Mouse (Mus musculus): Measurements from ENCODE around the gene Zfp629.

Zfp629 gene

DNA sequence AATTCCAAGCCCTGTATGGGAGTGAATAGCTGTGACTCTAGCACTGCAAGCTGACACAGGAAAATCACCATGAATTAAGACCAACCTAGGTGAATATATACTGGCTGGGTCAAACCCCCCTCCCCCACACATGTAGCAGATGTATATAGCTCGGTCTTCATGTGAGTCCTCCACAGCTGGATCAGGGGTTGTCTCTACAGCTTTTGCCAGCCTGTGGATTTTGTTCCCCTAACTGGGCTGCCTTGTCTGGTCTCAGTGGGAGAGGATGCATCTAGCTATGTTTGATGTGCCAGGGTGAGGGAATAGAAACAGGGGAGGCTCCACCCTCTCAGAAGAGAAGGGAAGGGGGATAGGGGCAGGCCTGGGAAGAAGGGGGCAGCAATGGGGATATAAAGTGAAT lies 739 bp upstream of the Zfp629 start:
- intact Hi-C loops (cut with DNase I) = no loop called here

DNA sequence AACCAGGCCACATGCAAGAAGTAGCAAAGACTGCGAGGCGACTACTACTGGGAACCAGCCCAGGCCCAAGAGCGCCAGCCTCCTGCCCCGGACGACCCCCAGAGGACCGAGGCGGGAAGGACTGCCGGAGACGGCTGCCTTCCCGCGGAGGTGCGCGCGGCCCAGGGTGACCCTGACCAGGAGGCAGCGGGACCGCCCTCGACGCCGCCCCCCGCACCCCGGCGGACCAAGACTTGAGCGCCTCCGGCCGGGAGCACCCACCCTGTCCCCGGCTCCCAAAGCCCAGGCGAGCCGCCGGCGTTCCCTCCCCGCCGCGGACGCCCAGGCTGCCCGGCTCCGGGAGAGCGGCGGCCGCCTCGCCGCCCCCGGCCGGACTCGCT lies 1.1 kb downstream of the Zfp629 start:
- intact Hi-C loops (cut with DNase I) = no loop called here

DNA sequence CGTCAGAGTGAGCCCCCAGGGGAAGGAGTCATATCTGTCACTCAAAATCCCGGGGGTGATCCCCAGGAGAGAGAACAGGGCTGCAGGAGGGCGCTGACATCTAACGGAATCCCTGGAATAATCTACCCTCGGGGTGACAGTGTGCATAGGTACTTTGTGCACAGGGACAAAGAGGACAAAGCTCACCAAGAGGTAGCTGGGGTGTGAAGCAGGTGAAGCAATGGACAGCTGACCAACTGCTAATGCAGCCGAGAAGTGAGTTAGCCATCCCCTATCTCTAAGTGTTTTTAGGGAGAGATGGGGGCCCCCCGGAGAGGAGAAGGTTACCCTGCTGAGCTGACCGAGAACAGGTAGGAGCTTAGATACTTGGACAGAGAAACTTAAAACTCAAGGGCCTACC lies 1.5 kb downstream of the Zfp629 start:
- intact Hi-C loops (cut with DNase I) = no loop called here

DNA sequence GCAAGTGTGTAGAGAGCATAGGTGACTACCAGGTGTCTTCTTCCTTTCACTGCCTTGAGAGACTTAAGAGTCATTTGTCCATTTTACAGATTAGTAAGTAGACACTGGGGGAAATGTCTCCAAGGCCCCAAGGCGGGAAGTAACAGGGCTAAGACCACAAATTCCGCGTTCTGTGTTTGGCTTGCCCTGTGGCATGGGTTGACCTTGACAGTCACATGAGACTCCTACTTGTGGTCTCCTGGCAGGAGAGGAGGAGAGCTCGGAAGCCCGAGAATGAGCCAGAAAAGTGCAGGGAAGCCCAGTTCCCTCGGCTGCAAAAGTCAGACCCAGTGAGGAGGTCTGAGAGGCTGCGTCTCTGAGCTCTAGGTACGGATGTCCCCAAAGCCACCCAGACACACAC lies 2.1 kb downstream of the Zfp629 start:
- intact Hi-C loops (cut with DNase I) = no loop called here

DNA sequence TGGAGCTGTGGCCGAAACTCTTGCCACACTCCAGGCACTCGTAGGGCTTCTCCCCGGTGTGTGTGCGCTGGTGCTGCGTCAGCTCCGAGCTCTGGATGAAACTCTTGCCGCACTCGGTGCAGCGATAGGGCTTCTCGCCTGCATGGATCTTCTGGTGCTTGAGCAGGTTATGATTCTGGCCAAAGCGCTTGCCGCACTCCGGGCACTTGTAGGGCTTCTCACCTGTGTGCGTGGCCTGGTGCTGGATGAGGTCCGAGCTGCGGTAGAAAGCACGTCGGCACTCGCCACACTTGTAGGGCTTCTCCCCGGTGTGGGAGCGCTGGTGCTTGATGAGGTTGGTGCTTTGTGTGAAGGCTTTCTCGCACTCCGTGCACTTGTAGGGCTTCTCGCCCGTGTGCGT lies 4.0 kb downstream of the Zfp629 start:
- intact Hi-C loops (cut with DNase I) = no loop called here

DNA sequence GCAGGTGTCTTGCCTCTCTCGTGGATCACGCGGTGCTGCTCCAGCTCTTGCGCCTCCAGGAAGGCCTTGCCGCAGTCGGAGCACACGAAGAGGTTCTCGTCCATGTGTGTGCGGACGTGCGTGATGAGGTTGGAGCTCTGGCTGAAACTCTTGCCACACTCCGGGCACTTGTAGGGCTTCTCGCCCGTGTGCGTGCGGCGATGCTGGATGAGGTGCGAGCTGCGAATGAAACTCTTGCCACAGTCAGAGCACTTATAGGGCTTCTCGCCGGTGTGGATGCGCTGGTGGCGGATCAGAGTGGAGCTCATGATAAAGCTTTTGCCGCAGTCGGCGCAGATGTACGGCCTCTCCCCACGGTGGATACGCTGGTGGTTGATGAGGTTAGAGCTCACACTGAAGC lies 4.6 kb downstream of the Zfp629 start:
- intact Hi-C loops (cut with DNase I) = no loop called here

DNA sequence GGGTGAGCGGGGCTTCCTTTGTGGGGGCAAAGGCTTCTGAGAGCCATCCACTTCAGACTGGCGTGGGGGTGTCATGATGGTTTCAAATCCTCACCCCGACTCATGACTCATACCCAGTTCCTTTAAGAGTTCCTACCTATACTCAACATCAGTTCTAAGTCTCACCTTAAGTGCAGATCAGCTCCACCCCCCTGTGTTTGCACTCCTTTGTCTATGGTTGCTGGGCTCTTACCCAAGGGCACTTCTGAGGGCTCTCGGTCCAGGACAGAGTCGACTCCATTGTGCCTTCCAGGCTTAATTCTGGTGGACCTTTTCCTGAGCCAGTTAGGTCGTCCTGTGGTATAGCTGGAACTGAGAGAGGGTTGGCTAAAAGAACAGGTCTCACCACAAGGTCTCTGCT lies 8.4 kb downstream of the Zfp629 start:
- intact Hi-C loops (cut with DNase I) = no loop called here

DNA sequence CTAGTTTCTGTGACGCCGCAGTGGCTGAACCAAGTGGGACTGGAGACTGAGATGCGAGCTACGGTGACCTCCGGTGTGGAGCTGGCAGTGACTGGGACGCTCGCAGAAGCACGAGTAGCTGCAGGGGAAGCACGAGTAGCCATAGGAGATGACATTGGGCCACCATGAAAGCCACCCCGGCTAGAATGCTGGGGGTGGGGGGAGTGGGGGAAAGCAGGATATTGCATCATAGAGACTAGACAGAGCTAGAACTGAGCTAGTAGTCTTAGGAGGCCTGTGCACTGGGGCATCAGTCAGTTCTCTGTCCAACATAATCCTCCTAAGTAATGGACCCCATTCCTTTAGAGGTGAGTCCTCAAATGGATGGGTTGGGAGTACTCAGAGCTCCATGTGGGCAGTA lies 11.3 kb downstream of the Zfp629 start:
- intact Hi-C loops (cut with DNase I) = no loop called here

DNA sequence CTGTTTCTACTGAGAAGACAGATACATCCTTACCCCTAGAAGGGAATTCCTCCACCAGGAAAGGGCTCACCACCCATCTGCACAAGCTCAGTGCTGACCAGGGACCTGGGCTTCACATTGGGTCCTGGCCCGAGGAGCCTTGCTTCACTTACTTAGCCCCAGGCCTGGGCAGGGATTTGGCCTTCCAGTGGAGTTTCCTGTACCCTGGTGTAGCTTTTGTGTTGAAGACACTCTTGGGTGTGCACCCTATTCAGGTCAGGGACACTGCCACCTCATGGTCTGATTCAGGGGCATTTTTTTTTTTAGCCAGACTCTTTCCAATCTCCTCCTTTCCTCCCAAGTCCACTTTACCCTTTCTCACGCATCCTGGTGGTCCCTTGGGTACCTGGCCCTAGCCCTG lies 12.7 kb downstream of the Zfp629 start:
- intact Hi-C loops (cut with DNase I) = no loop called here

DNA sequence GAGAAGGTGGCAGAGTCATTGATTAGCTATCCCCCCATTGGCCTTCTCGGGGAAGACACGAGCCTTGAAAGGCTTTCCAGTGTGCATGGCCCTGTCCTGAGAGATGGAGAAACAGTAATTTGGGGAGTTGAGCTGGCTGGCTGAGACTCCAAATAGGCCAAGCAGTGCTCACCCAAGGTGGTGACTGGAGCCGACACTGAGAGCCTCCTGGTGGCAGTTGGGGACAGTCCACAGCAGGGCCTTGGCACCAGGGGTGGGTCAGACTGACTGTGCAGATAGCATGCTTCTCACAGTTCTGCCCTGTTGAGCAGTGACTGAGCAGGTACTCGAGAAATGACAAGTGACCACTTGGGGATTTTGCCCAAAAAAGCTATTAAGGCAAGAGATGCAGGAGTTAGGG lies 13.9 kb downstream of the Zfp629 start:
- intact Hi-C loops (cut with DNase I) = no loop called here

DNA sequence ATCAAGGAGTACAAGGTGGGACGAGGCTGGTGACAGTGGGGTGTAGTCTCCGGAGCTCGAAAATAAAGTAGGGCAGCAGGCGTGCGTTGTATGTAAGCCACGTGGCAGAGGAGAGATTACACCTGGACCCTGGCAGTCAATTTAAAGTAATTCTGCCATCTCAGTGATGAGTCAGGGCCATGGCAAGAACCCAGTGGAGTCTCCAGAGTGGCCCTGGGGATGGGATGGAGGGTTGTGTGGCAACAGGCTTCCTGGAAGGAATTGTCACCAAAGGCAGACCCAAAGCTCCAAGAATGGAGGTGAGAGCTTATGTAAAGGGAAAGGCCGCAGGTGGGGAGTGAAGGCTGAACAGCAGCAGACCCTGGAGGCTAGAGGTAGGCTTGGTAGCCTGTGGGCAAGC lies 15.0 kb downstream of the Zfp629 start:
- intact Hi-C loops (cut with DNase I) = no loop called here

DNA sequence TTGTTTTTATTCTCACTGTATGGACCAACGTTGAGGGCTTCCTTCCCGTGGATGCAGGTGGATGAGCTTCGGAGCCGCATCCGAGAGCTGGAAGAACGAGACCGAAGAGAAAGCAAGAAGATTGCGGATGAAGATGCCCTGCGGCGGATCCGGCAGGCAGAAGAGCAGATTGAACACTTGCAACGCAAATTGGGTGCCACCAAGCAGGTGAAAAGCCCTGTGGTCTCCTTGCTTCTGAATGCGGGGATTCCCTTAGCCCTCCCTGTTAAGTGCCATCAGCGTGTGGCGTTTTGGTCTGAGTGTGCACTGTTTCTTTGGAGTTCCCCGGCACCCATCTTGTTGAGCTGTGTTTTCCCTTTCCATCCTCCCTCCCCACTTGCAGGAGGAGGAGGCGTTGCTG lies 18.9 kb downstream of the Zfp629 start:
- intact Hi-C loops (cut with DNase I) = no loop called here

DNA sequence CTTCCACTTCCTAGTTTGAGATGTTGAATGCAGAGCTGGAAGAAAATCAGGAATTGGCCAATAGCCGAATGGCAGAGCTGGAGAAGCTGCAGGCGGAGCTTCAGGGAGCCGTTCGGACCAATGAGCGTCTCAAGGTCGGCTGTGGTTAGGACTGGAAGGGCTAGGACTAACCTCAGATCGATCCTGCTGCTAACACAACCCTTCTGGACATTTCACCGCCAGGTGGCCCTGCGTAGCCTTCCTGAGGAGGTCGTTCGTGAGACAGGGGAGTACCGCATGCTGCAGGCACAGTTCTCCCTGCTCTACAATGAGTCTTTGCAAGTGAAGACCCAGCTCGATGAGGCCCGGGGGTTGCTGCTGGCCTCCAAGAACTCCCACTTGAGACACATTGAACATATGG lies 23.0 kb downstream of the Zfp629 start:
- intact Hi-C loops (cut with DNase I) = no loop called here

DNA sequence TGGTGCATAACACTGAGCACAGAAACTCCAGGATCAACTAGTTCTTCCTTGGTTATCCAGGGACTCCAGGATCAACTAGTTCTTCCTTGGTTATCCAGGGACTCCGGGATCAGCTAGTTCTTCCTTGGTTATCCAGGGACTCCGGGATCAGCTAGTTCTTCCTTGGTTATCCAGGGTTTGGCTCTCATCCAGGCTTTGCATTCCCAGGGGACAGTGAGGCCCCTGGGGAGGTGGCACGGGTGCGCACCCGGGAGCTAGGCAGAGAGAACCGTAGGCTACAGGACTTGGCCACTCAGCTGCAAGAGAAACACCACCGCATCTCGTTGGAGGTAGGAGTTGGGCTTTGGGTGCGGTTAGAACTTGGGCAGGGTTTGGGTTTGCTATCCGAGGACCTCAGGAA lies 24.5 kb downstream of the Zfp629 start:
- intact Hi-C loops (cut with DNase I) = no loop called here

DNA sequence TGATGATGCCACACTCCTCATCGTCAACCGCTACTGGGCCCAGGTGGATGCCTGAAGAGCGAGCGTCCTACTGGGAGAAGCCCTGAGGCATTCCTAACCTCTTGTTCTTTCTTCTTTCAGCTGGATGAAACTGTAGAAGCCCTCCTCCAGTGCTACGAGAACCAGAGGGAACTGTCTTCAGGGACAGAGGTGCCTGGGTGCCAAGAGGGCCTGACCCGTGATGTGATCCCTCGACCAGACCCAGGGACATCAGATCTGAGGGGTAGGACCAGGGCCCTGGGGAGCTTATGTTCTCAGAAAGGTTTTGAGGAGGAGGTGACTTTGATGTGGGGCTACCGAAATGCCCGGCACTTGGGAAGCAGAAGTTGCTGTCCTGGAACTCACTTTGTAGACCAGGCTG lies 26.0 kb downstream of the Zfp629 start:
- intact Hi-C loops (cut with DNase I) = no loop called here

DNA sequence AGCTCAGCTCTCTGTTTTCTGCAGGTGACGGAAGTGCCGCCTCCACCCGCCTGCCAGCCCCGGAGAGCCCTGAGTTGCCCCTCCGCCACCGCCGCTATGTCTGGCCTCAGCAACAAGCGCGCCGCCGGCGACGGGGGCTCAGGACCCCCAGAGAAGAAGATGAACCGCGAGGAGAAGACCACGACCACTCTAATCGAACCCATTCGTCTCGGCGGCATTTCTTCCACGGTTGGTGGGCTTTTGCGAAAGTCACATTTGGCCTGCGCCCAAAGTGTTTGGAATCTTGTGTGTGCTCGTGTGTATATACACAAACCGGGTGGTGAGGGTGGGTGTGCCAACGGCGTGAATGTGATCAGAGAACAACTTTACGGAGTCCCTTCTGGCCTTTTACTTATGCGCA lies 26.7 kb downstream of the Zfp629 start:
- intact Hi-C loops (cut with DNase I) = no loop called here

DNA sequence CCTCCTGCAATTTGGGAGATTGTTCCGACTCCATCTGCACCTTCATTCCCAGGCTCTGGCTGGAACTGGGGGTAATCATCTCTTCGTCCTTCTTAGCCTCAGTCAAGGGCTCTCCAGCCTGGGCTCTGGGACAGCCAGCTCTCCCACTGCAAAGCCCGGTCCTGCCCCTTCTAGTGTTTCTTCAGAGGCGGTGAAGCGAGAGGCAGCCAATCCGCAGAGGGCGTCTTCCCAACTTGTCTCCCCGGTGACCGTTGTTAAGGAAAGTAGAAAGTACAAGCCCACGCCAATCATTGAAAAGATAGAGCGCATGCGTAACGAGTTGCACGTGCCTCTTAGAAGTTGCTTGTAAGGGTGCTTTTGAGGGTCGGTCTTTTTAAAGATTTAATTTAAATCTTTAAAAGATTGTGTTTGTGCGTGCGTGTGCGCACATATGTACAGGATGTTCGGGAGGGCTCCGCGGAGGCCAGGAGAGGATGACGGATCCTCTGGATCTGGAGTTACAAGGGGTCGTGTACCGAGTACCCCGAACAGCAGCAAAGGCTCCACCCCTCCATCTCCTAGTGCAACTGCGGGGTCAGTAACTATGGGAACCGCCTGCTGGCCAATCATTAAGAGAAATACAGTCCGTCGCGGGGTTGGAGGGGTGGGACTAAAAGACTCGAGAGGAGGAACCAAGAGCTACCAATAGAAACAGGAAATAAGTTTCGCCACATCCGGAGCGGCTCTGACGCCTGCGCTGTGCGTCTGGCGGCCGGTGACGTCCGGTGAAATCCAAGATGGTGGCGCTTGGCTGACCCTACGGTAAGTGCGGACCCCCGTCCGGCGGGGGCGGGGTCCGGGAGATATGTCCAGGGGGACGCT lies 27.4 kb downstream of the Zfp629 start, which contains the start of the genes Ccdc189 and Rnf40:
Gene Ccdc189, minus strand, starts transcription at position 585 of the 861 bp plus-strand sequence.
Gene Rnf40, plus strand, starts transcription at position 757 of the 861 bp plus-strand sequence.
- intact Hi-C loops (cut with DNase I) = no loop called here

DNA sequence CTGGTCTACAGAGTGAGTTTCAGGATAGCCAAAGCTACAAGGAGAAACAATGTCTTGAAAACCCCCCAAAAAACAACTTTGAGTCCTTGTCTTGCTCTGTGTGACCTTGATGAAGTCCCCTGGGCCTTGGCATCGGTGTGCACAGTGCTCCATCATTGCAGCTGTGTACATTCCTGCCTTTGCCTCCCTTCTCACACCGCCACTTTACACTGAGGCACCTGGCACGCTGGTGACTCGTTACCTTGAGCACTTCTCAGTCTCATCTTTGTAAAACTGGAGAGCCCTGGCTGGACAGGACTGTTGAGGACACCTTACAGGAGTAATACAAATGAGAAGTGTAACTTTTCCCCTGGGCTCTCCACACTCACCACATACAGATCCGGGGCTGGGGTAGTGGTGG lies 28.4 kb downstream of the Zfp629 start:
- intact Hi-C loops (cut with DNase I) = no loop called here

DNA sequence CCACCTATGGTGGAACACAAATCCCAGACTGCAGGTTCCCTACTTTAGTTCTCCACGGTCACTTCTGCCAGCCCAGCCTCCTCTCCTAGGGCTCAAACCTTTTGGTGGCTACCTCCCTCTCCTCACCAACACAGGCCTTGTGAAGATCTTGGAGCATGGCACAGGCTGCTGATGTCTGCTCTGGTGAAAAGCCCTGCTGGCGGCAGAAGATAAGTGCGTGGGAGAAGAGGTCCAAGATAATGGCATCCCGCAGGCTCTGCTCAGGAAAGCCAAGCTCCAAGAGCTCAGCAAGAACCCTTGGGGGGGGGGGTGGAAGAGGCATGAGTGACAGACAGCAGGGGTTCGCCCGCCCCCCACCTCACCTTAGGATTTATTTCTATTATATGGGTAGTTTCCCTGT lies 29.4 kb downstream of the Zfp629 start:
- intact Hi-C loops (cut with DNase I) = no loop called here

DNA sequence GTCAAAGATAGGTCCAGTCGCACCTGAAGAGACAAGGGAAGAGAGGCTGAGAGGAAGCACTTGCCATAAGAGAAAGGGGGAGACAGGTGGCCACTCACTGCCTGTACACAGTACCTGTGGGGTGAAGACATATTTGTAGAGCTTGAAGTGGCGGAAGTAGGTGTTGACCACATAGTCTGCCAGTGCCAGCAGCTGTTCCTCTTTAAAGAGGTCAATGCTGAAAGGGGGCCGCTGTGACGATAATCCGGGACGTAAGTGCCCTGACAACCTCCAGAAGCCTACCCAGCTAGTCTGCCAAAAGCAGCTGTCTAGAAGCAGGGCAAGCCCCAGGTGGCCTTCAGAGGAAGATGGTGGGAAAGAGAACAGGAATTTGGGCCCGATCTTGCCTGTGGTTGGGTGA lies 30.6 kb downstream of the Zfp629 start:
- intact Hi-C loops (cut with DNase I) = no loop called here

DNA sequence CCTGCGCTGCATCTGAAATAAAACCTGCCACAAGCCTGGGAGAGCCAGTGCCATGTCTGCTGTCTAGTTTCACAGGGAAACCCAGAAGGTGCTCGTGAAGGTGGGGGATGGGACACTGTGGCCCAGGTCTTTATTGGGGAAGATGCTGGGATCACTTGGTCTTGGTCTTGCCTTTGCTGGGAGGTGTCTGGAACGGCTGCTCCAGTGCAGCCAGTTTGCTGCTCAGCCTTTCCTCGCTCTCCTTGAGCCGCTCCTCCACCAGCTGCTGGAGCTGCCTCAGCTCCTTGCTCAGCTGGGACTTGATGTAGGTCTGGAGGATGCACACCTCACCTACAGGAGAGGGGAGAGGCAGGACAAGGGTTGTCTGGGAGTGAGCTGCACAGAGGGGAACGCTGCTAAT lies 32.3 kb downstream of the Zfp629 start:
- intact Hi-C loops (cut with DNase I) = no loop called here

DNA sequence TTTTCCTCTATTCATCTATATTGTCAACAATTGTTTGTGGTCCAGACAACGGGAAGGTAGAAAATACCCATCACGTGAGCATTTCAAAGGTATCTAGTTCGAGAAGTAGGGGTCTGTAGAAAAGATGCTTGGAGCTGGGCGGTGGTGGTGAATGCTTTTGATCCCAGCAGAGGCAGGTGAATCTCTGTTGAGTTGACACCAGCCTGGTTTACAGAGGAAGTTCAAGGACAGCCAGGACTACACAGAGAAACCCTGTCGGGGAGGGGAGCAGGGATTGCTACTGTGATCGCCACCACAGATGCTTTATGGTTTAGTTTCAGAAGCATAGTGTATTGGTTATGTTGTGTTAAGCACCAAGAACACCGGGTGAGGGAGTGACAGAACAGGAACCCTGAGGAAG lies 41.5 kb downstream of the Zfp629 start:
- intact Hi-C loops (cut with DNase I) = no loop called here

DNA sequence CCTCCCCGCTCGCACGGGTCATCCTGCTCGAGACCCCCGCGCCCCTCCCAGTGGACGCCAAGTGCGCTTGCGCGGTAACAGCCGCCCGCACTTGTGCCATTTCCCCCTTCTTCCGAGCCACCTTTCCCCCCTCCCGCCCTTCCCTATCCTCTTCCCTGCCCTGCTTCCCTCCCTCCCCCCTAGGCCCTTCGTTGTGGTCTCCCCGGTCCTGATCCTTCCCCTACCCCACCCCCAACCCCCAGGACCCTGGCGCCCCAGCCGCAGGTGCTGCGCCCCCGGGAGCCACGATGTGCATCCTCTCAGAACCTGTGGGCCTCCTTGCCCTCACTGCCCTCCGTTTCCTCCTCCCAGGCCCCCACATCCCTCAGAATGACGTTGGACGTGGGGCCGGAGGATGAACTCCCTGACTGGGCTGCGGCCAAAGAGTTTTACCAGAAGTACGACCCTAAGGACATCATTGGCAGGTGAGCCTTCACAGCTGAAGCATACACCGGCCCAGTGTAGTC lies 42.0 kb downstream of the Zfp629 start:
- intact Hi-C loops (cut with DNase I) = no loop called here
